Mouse (Mus musculus) heart, adult 8-10 months (tissue): ENCODE data around the gene Zfp266. TPM values are rescaled to one million over a fixed set of nuclear protein-coding genes. Genes with fewer than 3 reads are reported as not detected.
A peak's percentile ranks its signal among the peaks of the same experiment; 100 is the strongest.
"Not testable (repeated sequence)": the region's sequence is repeated elsewhere in the genome, so short reads cannot be mapped to it uniquely, and the experiment has no call there.

Source experiments
- DNase-seq: peaks from one replicate; pipeline ENCODE4 v3.0.0; 2022; ENCODE audit warnings: low spot score
- total RNA-seq, 4 experiments: library from RNA; stranded (reverse); gene quantifications; 2 replicates each; pipeline ENCODE4 v1.2.4; 2022

Gene Zfp266
- 10 to 100 TPM; 20.3 to 28.4 (median 21.8) TPM for total RNA-seq

DNA sequence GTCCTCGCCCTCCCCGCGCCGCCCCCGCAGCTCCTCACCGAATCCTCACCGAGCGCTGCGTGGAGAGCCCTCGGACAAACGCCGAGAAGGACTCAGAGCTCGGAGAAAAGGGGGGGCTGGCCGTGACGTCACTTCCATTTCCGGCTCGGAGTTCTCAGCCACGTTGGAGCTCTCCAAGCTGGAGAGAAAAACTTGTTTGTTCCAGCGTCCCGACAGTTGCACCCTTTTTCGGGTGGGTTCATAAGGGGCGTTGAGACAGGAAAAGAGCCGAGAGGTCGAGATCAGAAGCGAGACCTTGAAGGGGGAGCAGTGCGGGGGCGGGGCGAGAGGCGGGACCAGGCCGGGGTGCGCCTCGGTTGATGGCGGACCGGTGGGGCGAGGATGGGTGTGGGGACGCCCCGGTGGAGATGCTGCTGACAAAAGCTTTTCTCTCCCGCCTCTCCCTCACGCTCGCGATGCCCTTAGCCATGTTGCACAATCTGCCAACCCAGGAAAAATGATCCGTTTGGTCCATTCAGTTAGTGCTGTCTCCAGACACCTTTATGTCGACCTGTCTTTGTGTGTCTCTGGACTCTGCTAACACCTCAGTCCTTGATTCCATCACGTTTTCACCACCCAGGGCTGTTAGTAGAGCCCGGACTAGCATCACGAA, at the start of gene Zfp266:
Gene Zfp266 (minus strand): TSS at position 112 of the 652 bp plus-strand sequence.
- peak; percentile 91 for DNase-seq

DNA sequence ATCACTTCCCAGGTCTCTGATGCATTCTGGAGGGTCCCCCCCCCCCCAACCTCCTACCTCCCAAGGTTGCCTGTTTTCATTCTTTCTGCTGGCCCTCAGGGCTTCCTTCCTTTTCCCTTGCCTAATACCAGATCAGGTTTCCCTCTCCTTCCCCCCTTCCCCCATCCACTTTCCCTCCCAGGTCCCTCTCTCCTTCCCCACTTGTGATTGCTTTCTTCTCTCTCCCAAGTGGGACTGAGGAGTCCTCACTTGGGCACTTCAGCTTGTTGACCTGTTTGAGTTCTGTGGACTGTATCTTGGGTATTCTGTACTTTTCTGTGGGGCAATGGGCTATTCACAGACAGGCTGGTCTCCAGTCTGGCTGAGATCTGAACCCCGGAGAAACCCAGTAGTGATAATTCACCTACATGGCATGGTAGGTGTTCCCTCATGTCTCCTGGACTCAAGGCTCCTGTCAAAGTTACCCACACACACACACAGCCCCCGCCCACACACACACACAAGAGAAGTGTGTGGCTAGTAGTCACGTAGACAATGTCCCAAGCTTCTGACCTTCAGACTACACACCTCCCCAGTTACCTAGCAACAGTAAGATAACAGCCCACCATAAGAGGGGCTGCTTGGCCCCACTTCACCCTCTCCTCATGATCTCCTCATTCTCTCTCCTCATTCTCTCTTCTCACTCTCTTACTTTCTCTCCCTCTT, 44.3 kb upstream of the Zfp266 start:
- not testable (repeated sequence) for DNase-seq

DNA sequence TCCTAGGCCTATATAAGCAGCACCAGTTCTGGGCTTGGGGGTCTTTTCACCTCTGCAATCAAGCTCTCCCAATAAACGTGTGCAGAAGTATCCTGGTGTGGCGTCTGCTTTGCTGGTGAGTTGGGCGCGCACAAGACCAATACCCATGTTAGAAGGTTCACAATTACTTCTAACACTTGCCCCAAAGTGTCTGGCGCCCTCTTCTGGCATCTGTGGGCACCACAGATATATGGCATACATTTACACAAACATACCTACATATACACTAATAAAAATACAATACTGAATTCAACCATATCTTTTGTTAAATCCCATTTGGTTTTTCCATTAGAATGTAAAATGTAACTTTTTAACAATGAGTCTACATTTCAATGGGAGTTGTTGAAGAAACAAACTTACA, 41.0 kb upstream of the Zfp266 start:
- DNase-seq, result no peak

DNA sequence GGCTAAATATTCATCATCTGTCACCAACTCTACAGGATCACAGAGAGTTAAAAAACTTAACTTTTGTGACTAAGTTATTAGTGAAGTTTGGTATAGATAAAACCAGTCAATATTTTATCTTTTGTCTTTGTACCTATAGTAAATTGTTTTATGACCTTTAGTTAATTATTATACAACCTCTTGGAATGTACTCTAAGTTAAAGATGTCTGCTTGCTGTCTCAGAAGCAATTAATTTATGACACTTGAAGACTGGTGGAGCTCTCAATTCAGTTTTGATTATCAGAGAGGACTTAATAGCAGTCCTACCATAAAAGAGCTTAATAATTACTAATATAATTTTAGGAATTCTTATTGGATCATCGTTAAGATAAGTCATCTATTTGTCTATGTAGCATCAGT, 31.5 kb upstream of the Zfp266 start:
- no peak for DNase-seq

DNA sequence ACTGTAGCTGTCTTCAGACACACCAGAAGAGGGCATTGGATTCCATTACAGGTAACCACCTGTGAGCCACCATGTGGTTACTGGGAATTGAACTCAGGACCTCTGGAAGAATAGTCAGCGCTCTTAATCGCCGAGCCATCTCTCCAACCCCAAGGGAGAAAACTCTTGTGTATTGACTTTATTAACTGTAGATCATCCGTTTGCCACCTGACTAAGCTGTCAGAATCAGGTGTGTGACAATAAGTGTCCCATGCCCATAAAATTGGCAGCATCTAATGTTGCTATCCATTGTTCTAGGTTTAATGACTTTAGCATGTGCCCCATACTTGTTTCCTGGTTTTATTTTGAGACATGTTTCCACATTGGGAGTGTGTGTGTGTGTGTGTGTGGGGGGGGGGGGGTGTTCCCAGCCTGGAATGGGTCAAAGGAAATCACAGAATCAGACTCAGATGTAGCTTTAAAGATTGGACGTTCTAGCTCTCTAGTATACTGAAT, 30.6 kb upstream of the Zfp266 start:
- peak; percentile 69 for DNase-seq

DNA sequence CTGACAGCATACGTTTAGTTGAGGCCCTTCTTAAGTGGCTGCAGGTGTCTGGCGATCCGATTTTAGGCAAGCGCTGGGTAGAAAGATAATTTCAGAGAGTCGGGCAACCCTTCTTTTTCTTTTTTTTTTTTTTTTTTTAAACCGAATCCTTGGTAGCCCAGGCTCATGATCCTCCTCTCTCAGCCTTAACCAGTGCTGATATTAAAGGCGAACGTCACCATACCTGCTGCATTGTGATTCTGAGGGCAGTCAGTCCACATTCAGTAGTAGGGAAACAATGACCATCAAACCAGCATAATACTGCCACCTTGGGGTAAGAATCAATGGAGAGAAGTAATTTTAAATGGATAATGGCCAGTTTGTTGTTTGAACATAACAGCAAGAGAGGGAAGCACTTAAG, 23.9 kb upstream of the Zfp266 start:
- peak; percentile 69 for DNase-seq

DNA sequence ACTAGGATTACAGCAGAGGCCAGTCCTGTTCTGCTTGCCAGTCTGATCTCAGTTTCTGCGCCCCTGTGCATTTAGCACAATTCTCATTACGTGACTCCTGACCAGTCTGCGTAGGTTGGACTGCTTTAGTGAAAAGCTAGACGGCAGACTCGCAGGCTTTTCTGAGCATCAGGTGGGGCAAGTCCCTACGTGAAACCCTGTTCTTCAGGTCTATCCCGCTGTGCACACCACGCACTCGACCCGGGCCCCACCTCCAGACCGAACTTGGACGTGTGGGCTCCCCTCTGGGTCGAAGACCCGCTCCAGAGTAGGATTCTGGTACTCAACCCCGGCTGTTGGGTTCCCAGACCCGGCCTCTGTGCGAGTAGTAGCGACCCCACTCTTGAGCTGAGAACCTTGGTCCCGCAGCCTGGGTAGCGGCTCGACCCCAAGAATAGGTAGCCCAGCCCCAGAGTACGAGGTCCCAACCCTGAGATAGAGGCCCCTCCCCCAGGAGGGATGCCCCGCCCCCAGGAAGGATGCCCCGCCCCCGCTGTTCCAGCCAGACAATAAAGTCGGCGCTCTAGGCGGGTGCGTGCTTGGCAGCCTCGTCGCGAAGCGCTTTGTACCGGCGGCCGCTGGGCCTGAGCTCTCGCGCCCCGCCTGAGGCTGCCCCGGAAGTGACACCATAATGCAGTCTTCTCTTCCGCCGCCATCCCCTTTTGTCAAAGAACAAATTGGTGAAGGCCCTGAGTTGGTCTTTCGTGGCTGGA, 23.0 kb upstream of the Zfp266 start:
- peak; percentile 76 for DNase-seq

DNA sequence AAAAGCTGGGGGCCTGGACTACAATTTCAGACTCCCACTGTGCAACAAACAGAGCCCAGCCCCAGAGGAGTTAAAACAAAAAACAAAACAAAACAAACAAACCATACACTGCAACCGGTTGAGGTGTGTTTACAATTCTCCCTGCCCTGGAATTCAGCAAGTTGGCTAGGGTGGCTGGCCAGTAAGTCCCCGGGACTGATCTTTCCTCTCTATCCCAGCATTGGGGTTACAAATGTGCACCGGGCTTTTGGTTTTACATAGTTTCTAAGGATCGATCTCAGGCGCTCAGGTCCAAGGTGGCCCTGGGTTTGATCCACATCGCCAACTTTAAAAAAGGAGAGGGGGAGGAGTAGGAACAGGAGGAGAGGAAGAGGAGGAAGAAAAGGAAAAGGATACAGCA, 22.3 kb upstream of the Zfp266 start:
- DNase-seq, result no peak

DNA sequence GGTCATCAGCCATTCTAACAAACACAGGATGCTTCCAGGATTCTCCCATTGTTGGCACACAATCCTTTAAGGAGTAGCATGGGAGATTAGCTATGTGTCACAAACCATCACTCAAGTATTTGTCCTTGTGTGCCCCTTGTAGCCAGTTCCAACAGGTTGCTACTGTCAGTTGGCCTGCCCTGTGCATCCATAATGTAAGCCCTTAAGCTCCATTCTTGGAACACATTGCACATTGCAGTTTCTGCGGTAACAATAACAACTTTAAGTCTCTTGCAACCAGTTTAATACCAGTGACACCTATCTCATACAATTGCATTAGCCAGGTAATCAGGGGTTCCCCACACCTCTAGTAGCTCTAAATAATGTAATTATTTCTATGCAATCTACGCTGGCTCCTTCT, 15.4 kb upstream of the Zfp266 start:
- DNase-seq, result no peak

DNA sequence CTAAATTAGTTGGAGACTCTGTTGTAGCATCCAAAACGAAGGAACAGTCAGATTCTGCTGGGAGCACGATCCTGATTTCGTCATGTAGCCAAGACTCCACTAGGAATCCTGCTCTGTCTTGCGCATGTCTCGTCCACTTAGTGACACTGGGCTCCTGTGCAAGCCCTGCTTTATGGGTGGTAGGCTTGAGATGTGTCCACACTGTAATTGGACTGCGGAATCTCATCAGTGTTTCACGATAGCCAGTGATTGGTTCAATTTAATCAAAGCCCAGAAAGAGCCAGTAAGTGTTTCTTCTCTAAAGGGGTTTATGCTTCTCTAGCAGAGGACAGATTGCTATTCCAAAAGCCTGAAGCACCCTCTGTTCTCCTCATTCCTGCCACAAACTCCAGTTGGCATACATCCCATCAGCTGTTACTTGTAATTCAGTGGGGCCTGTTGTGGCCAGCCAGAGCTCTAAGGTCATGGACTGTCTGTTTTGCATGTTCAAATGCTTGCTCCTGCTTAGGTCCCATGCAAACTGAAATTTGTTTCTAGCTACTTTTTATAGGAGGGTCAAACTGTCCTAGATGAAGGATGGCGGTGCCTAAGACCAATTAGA, 13.2 kb upstream of the Zfp266 start:
- DNase-seq, result no peak

DNA sequence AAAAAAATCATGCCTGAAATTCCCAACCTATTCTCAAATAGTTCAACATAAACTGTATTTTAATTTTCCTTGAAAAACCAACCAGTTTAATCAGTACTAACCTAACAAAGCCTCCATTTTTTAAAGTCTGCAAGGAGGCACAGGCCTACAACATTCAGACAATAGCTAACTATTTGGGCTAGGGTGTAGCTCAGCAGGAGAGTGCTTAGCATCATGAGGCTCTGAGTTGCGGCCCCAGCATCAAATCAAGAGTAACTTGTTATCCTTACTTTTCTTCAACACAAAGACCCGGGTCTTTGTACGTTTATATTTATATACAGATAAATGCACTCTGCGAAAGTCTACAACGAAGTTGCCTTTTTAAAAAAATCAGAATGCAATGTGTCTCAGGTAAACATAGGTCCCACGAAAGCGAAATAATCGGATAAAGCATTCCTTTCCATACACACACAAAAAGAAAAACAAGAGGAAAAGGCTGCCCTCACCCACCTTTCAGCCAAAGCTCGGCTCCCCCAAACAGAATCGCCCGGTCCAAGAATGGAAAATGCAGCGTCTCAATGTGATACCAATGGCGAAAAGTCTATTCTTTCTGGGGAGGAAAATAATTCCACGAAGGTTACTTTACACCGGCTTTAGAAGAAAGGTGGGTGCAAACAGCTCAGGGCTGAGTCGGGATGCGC, 546 bp downstream of the Zfp266 start:
- DNase-seq, result no peak

DNA sequence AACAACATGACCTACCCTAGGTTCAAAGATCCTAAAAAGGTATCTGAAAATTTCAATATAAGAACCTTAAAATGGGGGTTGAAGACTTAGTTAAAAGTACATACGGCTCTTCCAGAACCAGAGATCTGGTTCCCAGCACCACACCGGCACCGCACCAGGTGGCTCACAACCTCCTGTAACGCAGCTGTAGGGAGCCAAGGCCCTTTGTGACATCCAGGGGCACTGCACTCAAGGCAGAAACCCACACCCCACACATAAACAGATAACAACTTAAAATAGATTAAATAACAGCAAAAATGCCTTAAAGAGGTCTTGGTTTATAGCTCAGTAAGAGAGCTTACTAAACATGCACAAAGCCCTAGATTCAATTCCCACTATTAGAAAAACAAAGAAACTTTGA, 1.3 kb downstream of the Zfp266 start:
- DNase-seq, result no peak

DNA sequence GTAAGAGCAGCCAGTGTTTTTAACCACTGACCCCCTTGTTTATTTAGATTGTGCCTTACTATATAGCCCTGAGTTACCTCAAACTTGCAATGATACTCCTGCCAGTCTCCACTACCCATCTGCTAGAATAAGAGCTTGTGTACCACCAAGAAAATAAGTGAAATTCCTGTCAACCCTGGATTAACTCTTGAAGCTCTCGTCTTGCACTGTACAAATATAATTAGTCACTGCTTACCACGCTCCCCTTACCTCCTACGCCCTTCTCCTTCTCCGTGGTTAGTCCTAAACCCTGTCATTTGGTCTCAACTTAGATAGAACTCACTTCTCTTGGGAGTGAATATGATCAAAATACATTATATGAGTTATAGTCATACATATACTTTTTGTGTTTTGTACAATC, 2.5 kb downstream of the Zfp266 start:
- DNase-seq, result no peak

DNA sequence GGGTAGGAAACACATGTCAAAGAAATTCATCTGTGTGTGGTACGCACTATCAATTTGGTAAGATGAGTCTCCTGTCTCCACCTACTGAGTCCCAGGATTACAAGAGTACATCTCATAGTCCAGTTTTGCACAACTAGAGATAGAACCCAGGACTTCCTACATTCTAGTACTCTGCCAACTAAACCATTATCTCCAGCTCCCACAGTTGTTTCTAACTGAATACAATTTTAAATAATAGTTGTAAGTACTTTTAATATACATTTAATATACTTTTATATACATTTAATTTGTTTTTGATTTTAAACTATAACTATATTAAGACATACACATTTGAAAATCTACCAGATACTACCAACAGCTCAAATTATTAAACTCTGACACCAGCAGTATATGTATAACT, 3.5 kb downstream of the Zfp266 start:
- no peak for DNase-seq

DNA sequence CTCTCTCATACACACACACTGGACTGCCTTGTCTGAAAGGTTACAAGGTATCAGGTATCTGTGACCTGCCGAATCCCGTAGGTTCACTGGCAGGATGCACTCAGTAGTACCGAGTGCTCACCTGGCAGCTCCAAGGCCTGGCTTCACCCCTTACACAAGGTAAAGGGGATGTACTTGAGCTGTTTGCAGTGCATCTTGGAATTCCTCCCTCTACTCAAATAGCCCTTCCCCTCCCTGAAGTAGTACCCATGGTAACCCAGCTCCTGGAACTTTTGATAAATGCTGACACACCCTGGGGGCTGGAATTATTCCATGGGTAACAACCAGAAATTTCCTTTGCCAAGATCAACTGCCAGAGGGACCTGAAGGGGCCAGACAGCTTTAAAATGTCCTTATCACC, 7.2 kb downstream of the Zfp266 start:
- DNase-seq, result no peak

DNA sequence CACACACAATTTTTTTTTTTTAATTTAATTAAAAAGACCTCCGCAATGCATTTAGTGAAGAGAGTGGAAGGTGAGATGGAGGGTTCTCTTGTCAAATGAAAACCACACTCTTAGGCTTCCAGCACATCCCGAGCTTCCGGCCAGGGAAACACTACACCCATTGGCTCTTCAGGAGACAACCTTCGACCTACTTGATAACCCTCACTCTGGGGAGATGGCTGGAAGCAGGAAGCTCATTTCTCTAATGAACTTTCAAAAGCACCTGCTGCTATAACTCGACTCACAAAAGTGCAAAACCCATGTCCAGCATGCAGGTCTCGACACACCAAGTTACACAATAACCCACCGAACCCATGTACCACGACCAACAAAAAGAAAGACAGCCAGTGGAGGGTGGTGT, 8.5 kb downstream of the Zfp266 start:
- DNase-seq, result no peak

DNA sequence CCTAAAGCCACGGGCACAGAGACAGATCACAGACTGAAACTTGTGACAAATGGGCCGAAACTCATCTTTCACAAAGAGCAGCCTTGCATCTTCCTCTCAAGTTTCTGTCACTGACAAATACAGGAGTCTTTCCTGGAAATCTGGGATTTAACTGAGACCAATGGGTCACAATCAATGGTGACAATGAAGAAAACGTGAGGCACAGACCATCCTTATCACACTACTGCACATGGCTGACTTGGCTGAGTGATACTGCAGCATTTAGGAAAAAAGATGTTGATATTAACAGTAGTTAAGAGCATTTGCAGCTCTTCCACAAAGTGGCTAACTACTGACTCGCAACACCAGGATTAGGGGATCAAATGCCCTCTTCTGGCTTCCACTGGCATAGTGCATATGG, 9.6 kb downstream of the Zfp266 start:
- DNase-seq, result no peak

DNA sequence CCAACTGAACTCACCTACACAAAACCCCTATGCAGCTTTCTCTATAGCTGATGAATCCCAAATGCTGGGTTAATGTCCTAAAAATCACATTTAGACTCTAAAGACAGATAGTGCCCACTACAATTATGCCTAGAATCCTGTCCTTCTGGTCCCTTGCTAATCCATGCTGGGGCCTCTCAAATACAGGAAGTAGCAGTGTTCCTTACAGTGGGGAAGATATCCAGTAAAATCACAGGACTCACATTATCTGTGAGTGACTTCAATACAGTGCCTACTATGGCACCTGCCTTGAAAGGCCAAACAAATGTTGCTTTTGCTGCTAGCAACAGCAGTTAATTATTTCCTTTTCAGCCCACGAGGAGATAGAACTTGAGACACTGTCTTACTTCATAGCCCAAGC, 10.9 kb downstream of the Zfp266 start:
- DNase-seq, result no peak

DNA sequence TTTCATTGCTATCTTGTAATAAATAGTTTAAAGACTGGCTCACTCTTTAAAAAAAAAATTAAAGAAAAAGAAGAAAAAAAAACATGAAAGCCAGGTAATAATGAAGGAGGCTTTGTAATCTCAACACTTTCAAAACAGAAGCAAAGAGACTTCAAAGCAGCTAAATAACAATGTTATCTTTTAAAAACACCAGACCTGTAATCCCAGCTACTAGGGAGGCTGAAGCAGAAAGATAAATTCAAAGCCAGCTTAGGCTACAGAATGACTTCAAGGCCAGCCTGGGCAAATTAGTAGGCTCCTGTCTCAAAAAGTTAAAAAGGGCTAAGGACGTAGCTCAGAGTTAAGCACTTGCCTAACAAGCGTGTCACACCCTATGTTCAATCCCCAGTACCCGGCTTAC, 11.5 kb downstream of the Zfp266 start:
- no peak for DNase-seq

DNA sequence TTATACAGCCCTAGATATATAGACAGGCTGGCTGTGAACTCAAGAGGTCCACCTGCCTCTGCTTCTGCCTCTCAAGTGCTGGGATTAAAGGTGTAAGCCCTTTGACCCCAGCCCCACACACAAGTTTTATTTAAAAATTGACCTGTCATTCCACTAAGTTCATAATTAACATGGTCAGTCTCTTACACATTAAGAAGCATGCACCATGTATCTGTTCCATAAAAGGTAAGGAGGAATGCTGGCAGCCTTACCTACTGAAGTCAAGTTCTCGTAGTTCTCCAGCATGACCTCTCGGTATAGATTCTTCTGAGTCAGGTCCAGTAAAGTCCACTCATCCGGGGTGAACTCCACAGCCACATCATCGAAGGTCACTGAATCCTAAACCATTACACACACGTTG, 16.4 kb downstream of the Zfp266 start:
- no peak for DNase-seq

DNA sequence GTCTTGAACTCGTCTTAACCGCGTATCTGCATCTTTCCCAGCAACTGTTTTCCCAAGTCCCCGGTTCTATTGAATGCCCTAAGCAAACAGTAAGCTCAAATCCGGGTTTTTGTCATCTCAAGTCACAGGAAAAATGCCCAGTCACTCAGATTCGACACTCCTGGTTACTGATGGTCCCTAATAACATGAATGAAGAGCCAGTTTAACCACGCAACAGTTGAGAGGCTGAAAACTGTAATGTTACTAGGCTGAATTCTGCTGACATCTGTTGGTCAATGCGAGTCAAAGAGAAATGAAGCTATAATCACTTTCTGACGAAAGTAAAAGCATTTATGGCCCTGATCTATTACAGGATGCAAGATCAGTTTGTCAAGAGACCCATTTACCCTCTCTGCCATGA, 27.9 kb downstream of the Zfp266 start:
- DNase-seq, result no peak
